Comparison of ENCODE assay signal across 8 mouse cellular contexts in genomic region chr16:29657650-29658548, GRCm38 (mm10).
DNase-seq lines count a peak whose midpoint lies in the region; ATAC-seq and TF ChIP-seq lines count a peak whose summit lies in the region.

No protein-coding gene starts in this region.

- no peak for TF ChIP-seq POLR2A in testis, adult 2 months (IDR thresholded peaks at IDR 0.05; ENCODE audit: control insufficient read depth, low read depth, low read length)

- ATAC-seq in embryonic facial prominence, embryonic 14.5 days (ENCODE audit: low read depth): peak; percentile 74
- no peak; the same call in 1 of the 2 replicates for ATAC-seq in intestine, embryonic 15.5 days
- peak; percentile 72 for ATAC-seq in lung, postnatal 0 days
- ATAC-seq in erythroblast, adult 5-6 weeks (replicated peaks; ENCODE audit: low FRiP score, poor library complexity, severe bottlenecking): no peak

- H3K4me3 ChIP-seq in testis, adult 2 months (ENCODE audit: control insufficient read depth, low read depth, low read length): peak overlapping the region; percentile 7; the same call in 1 of the 2 replicates
- peak overlapping the region; percentile 23 for H3K4me3 ChIP-seq in embryonic facial prominence, embryonic 14.5 days (ENCODE audit: low read depth, low read length)
- no peak overlapping the region for H3K4me3 ChIP-seq in intestine, embryonic 15.5 days (replicated peaks)
- no peak overlapping the region for H3K4me3 ChIP-seq in lung, postnatal 0 days (ENCODE audit: low read depth, low read length)

- no peak for DNase-seq in testis, postnatal 10 days (ENCODE audit: low spot score)
- peak; percentile 63 for DNase-seq in embryonic facial prominence, embryonic 14.5 days (ENCODE audit: low spot score)
- peak; percentile 71 for DNase-seq in lung, postnatal 0 days (ENCODE audit: low spot score)
- DNase-seq in right cerebral cortex, postnatal 25 days: peak; percentile 17
- no peak for DNase-seq in spleen, postnatal 36 days (ENCODE audit: low spot score in 2 of 2)

- no peak for TF ChIP-seq CTCF in testis, adult 2 months (IDR thresholded peaks at IDR 0.05; ENCODE audit: control insufficient read depth, insufficient read depth, insufficient replicate concordance, low read depth, low read length)
- TF ChIP-seq CTCF in lung, postnatal 0 days (IDR thresholded peaks at IDR 0.05): peak; percentile 47

- no peaks in the 10 kb centered on the region; the same call in 1 of the 2 replicates for H3K4me1 ChIP-seq in testis, adult 2 months (ENCODE audit: control insufficient read depth, insufficient read depth, low read length)
- peaks cover 7% of the 10 kb centered on the region; the same call in 1 of the 2 replicates for H3K4me1 ChIP-seq in embryonic facial prominence, embryonic 14.5 days (ENCODE audit: control insufficient read depth, insufficient read depth, low read length)
- H3K4me1 ChIP-seq in intestine, embryonic 15.5 days (replicated peaks): peaks cover 7% of the 10 kb centered on the region; the same call in 1 of the 2 replicates
- H3K4me1 ChIP-seq in lung, postnatal 0 days (ENCODE audit: insufficient read depth, low read depth, low read length): no peaks in the 10 kb centered on the region; the same call in 1 of the 2 replicates

- 13% methylated on average over 18 of the region's 18 CpGs for whole genome bisulfite sequencing in embryonic facial prominence, embryonic 14.5 days
- WGBS in intestine, embryonic 15.5 days: 25% methylated on average over 18 of the region's 18 CpGs
- 24% methylated on average over 18 of the region's 18 CpGs for WGBS in lung, postnatal 0 days

- no peak overlapping the region for H3K9ac ChIP-seq in embryonic facial prominence, embryonic 14.5 days (ENCODE audit: low read depth, low read length)
- no peak overlapping the region; the same call in 1 of the 2 replicates for H3K9ac ChIP-seq in intestine, embryonic 15.5 days
- no peak overlapping the region for H3K9ac ChIP-seq in lung, postnatal 0 days (replicated peaks; ENCODE audit: low read depth)

- no peaks in the 10 kb centered on the region for H3K36me3 ChIP-seq in testis, adult 2 months (ENCODE audit: control insufficient read depth, insufficient read depth, low read length)
- H3K36me3 ChIP-seq in embryonic facial prominence, embryonic 14.5 days (ENCODE audit: control insufficient read depth, insufficient read depth, low read length): 0 out of 2 replicates have a peak, but pooled peaks cover 3% of the 10 kb centered on the region
- no peaks in the 10 kb centered on the region for H3K36me3 ChIP-seq in intestine, embryonic 15.5 days
- H3K36me3 ChIP-seq in lung, postnatal 0 days (ENCODE audit: insufficient read depth, low read length): no peaks in the 10 kb centered on the region

- H3K27me3 ChIP-seq in testis, adult 2 months (ENCODE audit: control insufficient read depth, insufficient read depth, low read length): no peaks in the 10 kb centered on the region
- no peaks in the 10 kb centered on the region for H3K27me3 ChIP-seq in embryonic facial prominence, embryonic 14.5 days (replicated peaks; ENCODE audit: control insufficient read depth, insufficient read depth, low read length)
- H3K27me3 ChIP-seq in intestine, embryonic 15.5 days (replicated peaks): no peaks in the 10 kb centered on the region
- H3K27me3 ChIP-seq in lung, postnatal 0 days (replicated peaks; ENCODE audit: insufficient read depth, low read length): no peaks in the 10 kb centered on the region

- H3K9me3 ChIP-seq in embryonic facial prominence, embryonic 14.5 days (ENCODE audit: control insufficient read depth, low read length): no peaks in the 10 kb centered on the region
- no peaks in the 10 kb centered on the region for H3K9me3 ChIP-seq in intestine, embryonic 15.5 days
- H3K9me3 ChIP-seq in lung, postnatal 0 days (ENCODE audit: low read length): no peaks in the 10 kb centered on the region

- 0 out of 2 replicates have a peak, but pooled peaks have one; percentile 38 for TF ChIP-seq EP300 in lung, postnatal 0 days (IDR thresholded peaks at IDR 0.05)

- peak overlapping the region; percentile 49 for H3K4me2 ChIP-seq in embryonic facial prominence, embryonic 14.5 days (ENCODE audit: low read depth, low read length)
- H3K4me2 ChIP-seq in intestine, embryonic 15.5 days (replicated peaks): peak overlapping the region; percentile 48
- no peak overlapping the region; the same call in 1 of the 2 replicates for H3K4me2 ChIP-seq in lung, postnatal 0 days (replicated peaks; ENCODE audit: low read depth, low read length)

- H3K27ac ChIP-seq in testis, adult 2 months (ENCODE audit: control insufficient read depth, insufficient read depth, low read depth, low read length): no peak overlapping the region
- no peak overlapping the region for H3K27ac ChIP-seq in embryonic facial prominence, embryonic 14.5 days (replicated peaks; ENCODE audit: low read depth, low read length)
- no peak overlapping the region for H3K27ac ChIP-seq in intestine, embryonic 15.5 days
- no peak overlapping the region for H3K27ac ChIP-seq in lung, postnatal 0 days (ENCODE audit: low read length)

Comparison
In these comparisons a context has a peak if more than half of its experiments do, and no peak if none do; other contexts are left out.
1. H3K4me3 ChIP-seq: peak in testis, adult 2 months (single experiment) and embryonic facial prominence, embryonic 14.5 days (single experiment); none in intestine, embryonic 15.5 days (single experiment) and lung, postnatal 0 days (single experiment).
2. DNase-seq: peak in embryonic facial prominence, embryonic 14.5 days (single experiment), lung, postnatal 0 days (single experiment) and right cerebral cortex, postnatal 25 days (single experiment); none in testis, postnatal 10 days (single experiment) and spleen, postnatal 36 days (0 of 2).
3. ATAC-seq: peak in embryonic facial prominence, embryonic 14.5 days (single experiment) and lung, postnatal 0 days (single experiment); none in intestine, embryonic 15.5 days (single experiment) and erythroblast, adult 5-6 weeks (single experiment).